Mouse (Mus musculus) kidney, postnatal 0 days (tissue): ENCODE data around the gene Dhx36. TPM values are rescaled to one million over a fixed set of nuclear protein-coding genes. Genes with fewer than 3 reads are reported as not detected.

Source experiments
- ATAC-seq: fragments of 200-750 bp; cut with Nextera tagmentation; replicated peaks from 2 replicates; pipeline ENCODE4 v1.8.0; 2017; ENCODE audit warnings: low read depth, moderate number of reproducible peaks, moderate TSS enrichment, moderate library complexity; ENCODE audit not compliant: low FRiP score
- DNase-seq: peaks from one replicate; pipeline ENCODE4 v3.0.0-alpha.2; 2016; ENCODE audit warnings: low spot score
- H3K27ac ChIP-seq: fragments of 300-500 bp; sonication (generic); 2 replicates; pipeline ENCODE4 v1.5.1; 2014; ENCODE audit warnings: mild to moderate bottlenecking
- H3K27me3 ChIP-seq: fragments of 300-500 bp; sonication (generic); 2 replicates; pipeline ENCODE4 v1.6.1; 2014; ENCODE audit warnings: low read length, mixed read lengths; ENCODE audit not compliant: insufficient read depth
- H3K36me3 ChIP-seq: fragments of 300-500 bp; sonication (generic); 2 replicates; pipeline ENCODE4 v1.6.1; 2014; ENCODE audit warnings: low read length, mixed read lengths; ENCODE audit not compliant: insufficient read depth
- H3K4me1 ChIP-seq: fragments of 300-500 bp; sonication (generic); replicated peaks from 2 replicates; pipeline ENCODE4 v1.6.1; 2014; ENCODE audit warnings: antibody characterized with exemption, low read length, mixed read lengths; ENCODE audit not compliant: insufficient read depth
- H3K4me2 ChIP-seq: fragments of 300-500 bp; sonication (generic); 2 replicates; pipeline ENCODE4 v1.6.1; 2014; ENCODE audit warnings: mild to moderate bottlenecking, low read length, moderate library complexity, mixed read lengths
- H3K4me3 ChIP-seq: fragments of 300-500 bp; sonication (generic); replicated peaks from 2 replicates; pipeline ENCODE4 v1.5.1; 2014; ENCODE audit warnings: low read depth, low read length
- H3K9ac ChIP-seq: fragments of 300-500 bp; sonication (generic); 2 replicates; pipeline ENCODE4 v1.6.1; 2014; ENCODE audit warnings: low read depth, low read length
- H3K9me3 ChIP-seq: fragments of 300-500 bp; sonication (generic); replicated peaks from 2 replicates; pipeline ENCODE4 v1.6.1; 2016; ENCODE audit warnings: low read length, inconsistent platforms, mixed read lengths
- CTCF ChIP-seq: IDR thresholded peaks from 2 replicates; pipeline ENCODE4 v1.5.1; 2016; ENCODE audit warnings: antibody characterized with exemption, low read depth, mild to moderate bottlenecking, moderate library complexity
- WGBS: fragments of 180-500 bp; shearing (Covaris S2); extraction: QIAGEN DNeasy Blood & Tissue Kit; methylation state at CpG from one replicate; pipeline ENCODE4 v1.1.7; 2014; 5-methylcytosine and 5-hydroxymethylcytosine counted together
- polyA plus RNA-seq: library from polyadenylated mRNA; unstranded; fragments of >200 nt; fragmentation: Nextera tagmentation; extraction: Ambion mirVana; gene quantifications from 2 replicates; pipeline ENCODE4 v1.2.1, GENCODE M21; 2015

The Dhx36 gene
- polyA plus RNA-seq, 1 experiment from 2014 or later = 25.0 TPM

DNA sequence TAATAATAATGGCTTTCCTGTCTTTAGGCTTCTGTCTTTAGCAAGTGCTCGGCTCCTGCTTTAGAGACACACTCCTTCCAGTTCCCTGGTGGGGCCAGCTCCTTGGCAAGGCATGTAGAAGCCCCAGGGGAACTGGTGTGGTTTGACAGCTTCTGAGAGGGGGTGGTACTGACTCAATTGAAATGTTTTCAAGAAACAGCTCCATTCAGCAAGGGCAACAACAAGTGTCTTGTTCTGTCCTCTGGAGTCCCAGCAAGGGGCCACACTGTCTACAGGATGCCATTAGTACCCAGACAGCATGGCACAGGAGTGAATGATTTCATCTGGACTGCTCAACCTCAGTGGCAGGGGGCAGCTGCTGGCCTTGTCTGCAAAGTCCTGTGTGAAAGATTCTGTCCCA, 51.0 kb downstream of the Dhx36 start:
- no peak for DNase-seq
- H3K4me3 ChIP-seq = no peak overlapping the region
- ATAC-seq = no peak
- H3K36me3 ChIP-seq = peaks cover 12% of the 10 kb centered on the region; the same call in 1 of the 2 replicates
- H3K27me3 ChIP-seq = no peaks in the 10 kb centered on the region
- TF ChIP-seq CTCF = no peak
- no peak overlapping the region for H3K4me2 ChIP-seq
- no peaks in the 10 kb centered on the region for H3K4me1 ChIP-seq
- WGBS = 63% methylated on average over 1 of the region's 1 CpGs
- H3K9me3 ChIP-seq = no peaks in the 10 kb centered on the region
- H3K27ac ChIP-seq = no peak overlapping the region
- H3K9ac ChIP-seq = no peak overlapping the region

DNA sequence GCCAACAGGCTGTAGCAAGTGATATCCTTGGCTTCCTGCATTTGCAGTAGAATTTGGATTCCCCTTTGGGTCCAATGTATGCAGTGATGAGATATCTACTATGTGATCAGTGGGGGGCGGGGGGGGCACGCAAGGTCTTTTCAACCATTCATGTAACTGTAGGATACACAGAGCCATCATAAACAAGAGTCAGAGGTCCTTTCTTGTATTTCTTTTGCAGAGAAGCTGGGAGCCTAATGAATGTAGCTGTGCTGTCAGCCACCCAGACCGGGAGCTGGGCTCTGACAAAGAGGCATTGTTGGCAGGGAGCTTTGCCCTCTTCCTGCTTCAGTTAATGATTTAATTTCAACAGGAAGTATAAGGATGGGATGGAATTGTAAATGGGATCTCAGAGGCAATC, 52.7 kb downstream of the Dhx36 start:
- H3K4me2 ChIP-seq = no peak overlapping the region
- H3K27me3 ChIP-seq = no peaks in the 10 kb centered on the region
- H3K9ac ChIP-seq = no peak overlapping the region
- no peaks in the 10 kb centered on the region for H3K4me1 ChIP-seq
- ATAC-seq (no peak; the same call in 1 of the 2 replicates), DNase-seq (no peak)
- 50% methylated on average over 3 of the region's 3 CpGs for WGBS
- no peak for TF ChIP-seq CTCF
- peak overlapping the region; percentile 22; the same call in 1 of the 2 replicates for H3K27ac ChIP-seq
- no peaks in the 10 kb centered on the region for H3K9me3 ChIP-seq
- H3K4me3 ChIP-seq = no peak overlapping the region
- 0 out of 2 replicates have a peak, but pooled peaks cover 2% of the 10 kb centered on the region for H3K36me3 ChIP-seq

DNA sequence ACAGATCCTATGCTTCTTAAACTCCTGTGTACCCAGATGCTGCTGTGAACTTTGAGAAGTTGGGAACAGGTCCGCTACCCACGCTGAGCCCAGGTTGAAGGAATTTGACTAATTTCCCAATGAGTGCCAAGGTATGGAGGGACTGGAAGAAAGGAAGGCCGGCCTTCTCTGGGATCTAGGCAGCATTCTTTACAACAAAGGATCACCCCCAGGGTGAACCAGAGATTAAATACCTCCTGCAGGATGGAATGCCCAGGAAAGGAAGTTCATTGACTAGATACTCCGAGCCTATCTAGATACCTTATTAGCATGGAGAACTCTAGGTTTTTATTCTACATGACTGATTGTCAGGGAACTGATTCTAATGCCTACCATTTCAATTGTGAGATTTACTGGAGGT, 53.8 kb downstream of the Dhx36 start:
- no peak overlapping the region for H3K4me3 ChIP-seq
- H3K4me1 ChIP-seq = no peaks in the 10 kb centered on the region
- no peak overlapping the region for H3K9ac ChIP-seq
- DNase-seq (no peak), ATAC-seq (no peak)
- no peak overlapping the region for H3K27ac ChIP-seq
- no peak for TF ChIP-seq CTCF
- no peaks in the 10 kb centered on the region for H3K27me3 ChIP-seq
- H3K4me2 ChIP-seq = no peak overlapping the region
- no peaks in the 10 kb centered on the region for H3K9me3 ChIP-seq
- H3K36me3 ChIP-seq = no peaks in the 10 kb centered on the region
- WGBS = 67% methylated on average over 4 of the region's 4 CpGs

DNA sequence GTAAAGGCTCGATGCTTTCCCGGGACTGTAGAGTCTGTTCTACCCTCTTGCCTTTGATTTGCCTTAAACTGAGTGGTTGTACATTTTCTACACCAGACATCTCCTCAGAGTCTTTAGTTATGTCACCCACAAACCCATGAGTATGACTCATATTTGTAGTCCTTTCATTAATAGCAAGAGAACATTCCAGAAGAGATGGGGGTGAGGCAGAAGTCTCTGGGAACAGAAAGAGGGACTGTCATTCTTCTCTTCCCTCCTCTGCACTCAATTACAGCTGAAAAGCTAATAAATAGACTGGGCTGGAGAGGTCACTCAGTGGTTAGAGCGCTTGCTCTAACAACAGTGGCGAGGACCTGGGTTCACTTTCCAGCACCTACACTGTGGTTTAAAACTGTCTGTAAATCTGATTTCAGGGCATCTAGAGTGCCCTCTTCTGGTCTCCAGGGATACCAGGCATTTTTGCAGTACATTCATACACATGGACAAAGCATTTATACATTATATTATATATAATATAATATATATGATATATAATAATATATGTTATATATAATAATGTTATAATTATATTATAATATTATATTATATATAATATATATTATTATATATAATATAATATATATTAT, 56.8 kb downstream of the Dhx36 start:
- no peak overlapping the region for H3K4me2 ChIP-seq
- H3K9ac ChIP-seq = no peak overlapping the region
- no peak overlapping the region for H3K27ac ChIP-seq
- DNase-seq = no peak
- H3K36me3 ChIP-seq = no peaks in the 10 kb centered on the region
- TF ChIP-seq CTCF = peak; percentile 22; the same call in 1 of the 2 replicates
- H3K4me3 ChIP-seq = no peak overlapping the region
- no peak for ATAC-seq
- no peaks in the 10 kb centered on the region for H3K27me3 ChIP-seq
- no peaks in the 10 kb centered on the region for H3K9me3 ChIP-seq
- 89% methylated on average over 4 of the region's 4 CpGs for WGBS
- H3K4me1 ChIP-seq = no peaks in the 10 kb centered on the region

DNA sequence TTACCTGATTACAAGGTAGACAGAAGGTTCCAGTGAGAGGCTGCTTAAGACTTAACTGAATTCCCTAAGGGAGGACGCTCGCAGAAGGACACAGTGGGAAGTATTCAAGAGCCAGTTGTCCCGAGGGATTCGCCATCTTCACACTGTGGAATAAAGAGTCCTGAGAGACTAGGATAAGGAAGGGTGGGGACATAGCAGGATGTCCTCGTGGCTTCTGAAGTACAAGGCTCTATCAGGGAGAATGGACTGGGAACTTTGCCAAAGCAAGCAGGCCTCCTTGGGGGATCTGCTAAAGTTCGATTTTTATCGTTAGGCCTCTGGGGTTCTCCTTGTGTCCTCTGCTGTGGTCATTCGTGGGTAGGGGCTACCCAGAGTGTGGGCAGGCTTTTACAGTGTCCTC, 59.7 kb downstream of the Dhx36 start:
- H3K4me2 ChIP-seq = no peak overlapping the region
- WGBS = 58% methylated on average over 8 of the region's 8 CpGs
- H3K27me3 ChIP-seq = no peaks in the 10 kb centered on the region
- DNase-seq = no peak
- no peaks in the 10 kb centered on the region for H3K9me3 ChIP-seq
- H3K36me3 ChIP-seq = no peaks in the 10 kb centered on the region
- no peak overlapping the region for H3K9ac ChIP-seq
- ATAC-seq = no peak
- H3K4me1 ChIP-seq = no peaks in the 10 kb centered on the region
- no peak for TF ChIP-seq CTCF
- no peak overlapping the region for H3K4me3 ChIP-seq
- no peak overlapping the region for H3K27ac ChIP-seq

DNA sequence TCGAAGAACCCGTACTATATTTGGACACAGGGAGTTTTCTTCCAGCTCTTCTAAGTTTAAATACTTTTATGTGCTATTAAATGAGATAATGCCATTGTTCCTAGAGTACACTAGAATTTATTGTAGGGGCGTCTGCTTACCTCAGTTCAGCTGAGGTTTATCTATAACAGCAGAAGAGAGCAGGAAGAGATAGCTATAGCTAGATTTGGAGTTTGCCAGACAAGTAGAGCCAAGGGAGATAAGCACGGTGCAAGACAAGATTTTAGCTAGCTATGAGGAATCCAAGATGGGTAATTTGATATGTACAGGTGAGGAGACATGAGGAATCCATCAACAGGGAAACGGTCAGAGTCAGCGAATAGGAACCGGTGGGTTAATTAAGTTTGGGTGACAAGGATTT, 60.5 kb downstream of the Dhx36 start:
- no peaks in the 10 kb centered on the region for H3K27me3 ChIP-seq
- H3K36me3 ChIP-seq = no peaks in the 10 kb centered on the region
- WGBS = 63% methylated on average over 7 of the region's 7 CpGs
- no peak for TF ChIP-seq CTCF
- H3K4me3 ChIP-seq = no peak overlapping the region
- H3K4me2 ChIP-seq = no peak overlapping the region
- ATAC-seq (no peak), DNase-seq (no peak)
- no peak overlapping the region for H3K9ac ChIP-seq
- H3K27ac ChIP-seq = no peak overlapping the region
- H3K9me3 ChIP-seq = no peaks in the 10 kb centered on the region
- H3K4me1 ChIP-seq = no peaks in the 10 kb centered on the region
